Mouse (Mus musculus) monocyte, adult 2 months (primary cell): Measurements from ENCODE around the gene Tmub1.

Experiments used
- DNase-seq, 2 experiments: peaks; one replicate each; pipeline ENCODE4 v3.0.0; 2022; ENCODE audit warnings: low spot score in 2 of 2, low read depth in 1 of 2

The Tmub1 gene

DNA sequence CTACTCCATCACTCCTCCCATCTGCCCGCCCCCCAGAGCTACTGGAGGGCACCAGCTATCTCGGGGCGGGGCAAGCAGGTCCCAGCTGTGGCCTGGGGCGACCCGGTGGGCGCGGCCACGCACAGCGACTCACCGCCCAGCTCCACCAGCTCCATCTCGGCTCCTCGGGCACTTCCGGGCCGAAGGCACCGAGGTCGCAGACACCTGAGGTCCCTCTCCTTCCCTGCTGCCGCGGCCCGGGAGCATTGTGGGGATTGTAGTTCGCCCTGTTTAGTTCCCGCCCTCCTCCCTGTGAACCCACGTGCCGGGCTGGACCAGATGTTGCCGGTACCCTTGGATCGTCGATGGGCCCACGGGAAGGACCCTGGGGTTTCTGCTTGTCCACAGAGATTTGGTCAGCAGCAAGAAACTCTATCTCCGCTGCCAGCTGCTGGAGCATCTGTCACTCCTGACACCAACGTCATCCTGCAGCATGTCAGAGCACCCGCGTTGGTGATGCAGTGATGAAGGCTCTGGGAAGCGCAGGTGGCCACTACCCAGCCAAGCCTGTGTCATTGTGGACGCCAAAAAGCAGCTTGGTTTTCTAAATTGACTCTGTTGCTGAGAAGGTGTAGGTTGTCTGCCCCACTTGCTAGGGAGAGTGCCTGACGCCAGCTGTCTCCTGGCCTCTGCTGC is at the start of gene Tmub1:
Gene Tmub1, minus strand, starts transcription at position 231 of the 675 bp plus-strand sequence.
- peak in 1 of 2 experiments; percentile 57 for DNase-seq

DNA sequence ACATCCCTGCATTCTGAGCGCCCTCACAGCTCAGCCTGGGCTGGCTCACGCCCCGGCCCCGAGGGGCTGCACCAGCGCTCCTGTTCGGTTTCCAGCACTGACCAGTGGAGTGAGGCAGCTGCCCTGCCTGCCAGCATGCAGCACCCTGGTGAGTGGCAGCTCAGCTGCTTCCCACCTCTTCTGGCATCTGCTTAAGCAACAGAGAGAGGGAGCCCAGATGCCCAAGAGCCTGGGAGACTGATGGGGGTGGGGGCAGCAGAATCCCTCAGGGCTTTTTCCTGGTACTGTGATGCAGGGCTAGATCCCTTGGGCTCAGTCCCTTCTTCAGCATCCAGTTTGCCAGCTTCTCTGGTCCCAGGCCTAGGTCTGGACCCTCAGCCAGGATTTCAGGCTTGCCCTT is 49.1 kb upstream of the Tmub1 start:
- DNase-seq = no peak

DNA sequence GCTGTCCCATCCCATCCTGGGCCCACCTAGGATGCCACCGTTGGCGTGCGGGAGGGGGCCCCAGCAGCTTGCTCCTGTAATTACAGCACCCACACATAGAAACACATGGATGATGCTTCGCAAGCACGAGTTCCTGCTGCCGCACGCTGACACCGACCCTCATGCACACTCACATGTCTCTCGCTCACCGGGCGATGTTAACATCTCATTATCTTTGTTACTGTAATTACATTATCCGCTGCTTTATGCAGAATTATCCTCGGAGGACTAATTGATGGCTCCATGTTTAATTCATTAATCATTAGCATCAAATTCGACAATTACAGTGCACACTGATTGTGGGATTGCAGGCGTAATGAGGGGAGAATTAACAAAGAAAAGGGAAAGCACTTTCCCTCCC is 47.4 kb upstream of the Tmub1 start:
- DNase-seq = no peak

DNA sequence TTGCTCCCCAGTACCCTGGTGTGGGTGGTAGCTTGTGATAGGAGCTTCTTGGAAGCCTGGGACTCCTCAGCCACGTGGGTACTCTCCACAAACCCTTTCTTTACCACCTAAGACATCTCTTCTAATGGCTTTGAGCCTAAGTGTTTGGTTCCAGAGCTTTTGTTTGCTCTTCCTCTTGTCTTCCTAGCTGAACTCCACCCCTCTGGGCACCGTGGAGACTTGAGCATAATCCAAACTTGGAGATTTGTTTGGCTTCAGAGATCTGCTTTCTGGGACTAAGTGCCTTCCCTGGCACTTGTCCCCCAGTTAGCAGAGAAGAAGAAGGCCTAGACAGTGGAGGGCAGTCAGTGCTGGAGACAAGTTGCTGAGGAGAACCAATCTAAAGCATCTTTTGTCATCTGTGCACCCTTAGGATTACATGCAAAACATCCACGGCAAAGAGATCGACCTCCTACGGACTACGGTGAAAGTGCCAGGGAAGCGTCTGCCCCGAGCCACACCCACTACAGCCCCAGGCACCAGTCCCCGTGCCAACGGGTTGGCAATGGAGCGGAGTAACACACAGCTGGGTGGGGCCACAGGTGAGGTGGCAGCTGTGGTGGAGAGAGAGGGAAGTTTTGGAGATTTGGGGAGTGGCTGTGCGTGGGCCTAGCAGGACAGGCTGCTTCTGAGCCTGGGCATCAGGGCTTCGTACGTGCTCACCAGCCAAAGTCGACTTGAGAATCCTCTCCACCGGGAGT is 45.1 kb upstream of the Tmub1 start:
- no peak for DNase-seq

DNA sequence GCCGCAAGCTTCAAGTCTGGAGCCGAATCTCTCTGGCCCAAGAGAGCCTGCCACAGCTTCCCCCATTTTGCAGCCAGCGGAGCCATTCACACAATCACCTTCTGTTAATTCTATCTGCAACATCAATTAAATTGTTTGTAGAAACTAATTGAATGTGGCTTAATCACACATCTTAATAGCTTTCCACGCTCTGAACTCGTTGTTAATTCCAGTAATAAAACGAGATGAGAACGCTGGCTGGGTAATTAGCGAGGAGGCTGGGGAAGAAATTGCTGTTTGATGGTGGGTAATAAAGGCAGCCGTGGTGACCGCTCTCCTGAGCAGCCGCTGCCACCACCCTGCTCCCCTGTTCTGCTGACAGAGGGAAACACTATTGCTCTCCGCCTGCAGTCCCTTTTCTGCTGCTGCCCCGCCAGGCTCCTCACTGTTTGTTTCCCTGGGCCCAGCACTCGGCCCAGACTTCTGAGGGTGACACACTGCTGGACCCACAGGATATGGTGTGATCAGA is 42.8 kb upstream of the Tmub1 start:
- DNase-seq = no peak

DNA sequence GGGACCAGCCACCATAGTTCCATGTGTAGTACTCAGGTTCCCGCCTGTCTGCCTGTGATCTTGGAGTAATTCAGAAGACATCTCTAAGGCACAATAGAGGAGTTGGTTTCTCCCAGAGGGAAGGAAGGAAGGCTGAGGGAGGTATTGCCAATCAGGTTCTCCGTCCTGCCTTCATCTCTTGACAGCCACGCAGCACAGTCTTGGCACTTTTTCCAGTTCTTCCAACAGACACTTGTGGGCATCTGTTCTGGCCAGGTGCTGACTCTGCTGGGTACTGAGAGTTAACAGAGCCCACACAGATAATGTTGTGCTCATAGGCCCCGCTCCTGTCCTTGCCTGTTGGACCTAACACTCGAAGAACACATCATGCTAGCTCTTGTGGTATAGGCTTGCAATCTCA is 39.1 kb upstream of the Tmub1 start:
- DNase-seq = no peak

DNA sequence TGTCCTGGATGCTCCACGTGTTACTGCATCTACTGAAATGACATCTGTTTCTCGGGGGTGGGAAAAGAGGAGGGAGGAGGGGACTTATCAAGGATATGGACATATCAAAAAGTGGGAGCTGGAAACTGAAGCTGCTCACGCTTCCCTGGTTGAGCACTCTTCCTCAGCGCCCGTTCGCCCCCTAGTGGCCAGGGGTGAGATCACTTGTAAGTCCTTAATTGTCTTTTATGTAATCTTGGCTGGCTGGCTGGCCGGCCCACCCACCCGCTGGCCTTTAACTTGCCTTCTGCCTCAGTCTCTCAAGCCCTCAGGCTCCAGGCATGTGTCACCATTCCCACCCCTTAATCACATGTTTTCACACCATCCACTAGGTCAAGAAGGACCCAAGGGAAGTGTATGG is 38.4 kb upstream of the Tmub1 start:
- DNase-seq = peak; percentile 19 to 56

DNA sequence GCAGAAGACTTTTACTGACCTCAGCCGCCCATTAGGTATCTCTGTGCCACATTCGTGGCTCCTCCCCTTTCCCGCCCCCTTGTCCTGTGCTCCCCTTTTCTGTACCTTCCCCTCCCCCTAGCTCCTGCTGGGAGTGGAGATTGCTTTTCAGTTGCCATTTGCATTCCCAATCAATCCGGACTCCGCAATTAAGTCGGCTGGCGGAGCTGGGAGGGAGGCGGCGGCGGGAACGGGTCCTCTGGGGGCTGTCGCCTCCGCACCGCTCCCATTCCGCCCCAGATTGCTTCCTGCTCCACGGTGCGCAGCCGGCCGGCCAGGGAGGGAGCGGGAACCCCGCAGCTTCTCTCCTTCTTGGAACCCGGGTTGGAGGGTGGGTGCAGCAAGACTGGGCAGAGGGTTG is 37.3 kb upstream of the Tmub1 start:
- DNase-seq = no peak

DNA sequence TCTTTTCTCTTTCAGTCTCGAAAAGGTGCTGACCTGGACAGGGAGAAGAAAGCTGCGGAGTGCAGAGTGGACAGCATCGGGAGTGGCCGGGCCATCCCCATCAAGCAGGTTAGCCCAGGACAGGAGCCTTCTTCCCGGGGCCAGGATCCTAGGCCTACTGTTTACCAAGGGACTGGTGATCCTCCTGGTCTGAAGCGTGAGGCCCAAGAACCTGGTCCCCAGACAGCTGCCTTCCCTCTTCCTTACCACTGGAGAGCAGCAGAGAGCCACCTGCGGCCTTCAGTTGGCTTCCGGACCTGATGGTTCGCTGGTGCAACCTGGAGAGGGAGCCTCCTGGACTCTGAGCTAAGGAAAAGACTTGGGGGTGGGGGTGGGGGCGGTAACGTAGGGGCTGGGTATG is 35.7 kb upstream of the Tmub1 start:
- DNase-seq = no peak

DNA sequence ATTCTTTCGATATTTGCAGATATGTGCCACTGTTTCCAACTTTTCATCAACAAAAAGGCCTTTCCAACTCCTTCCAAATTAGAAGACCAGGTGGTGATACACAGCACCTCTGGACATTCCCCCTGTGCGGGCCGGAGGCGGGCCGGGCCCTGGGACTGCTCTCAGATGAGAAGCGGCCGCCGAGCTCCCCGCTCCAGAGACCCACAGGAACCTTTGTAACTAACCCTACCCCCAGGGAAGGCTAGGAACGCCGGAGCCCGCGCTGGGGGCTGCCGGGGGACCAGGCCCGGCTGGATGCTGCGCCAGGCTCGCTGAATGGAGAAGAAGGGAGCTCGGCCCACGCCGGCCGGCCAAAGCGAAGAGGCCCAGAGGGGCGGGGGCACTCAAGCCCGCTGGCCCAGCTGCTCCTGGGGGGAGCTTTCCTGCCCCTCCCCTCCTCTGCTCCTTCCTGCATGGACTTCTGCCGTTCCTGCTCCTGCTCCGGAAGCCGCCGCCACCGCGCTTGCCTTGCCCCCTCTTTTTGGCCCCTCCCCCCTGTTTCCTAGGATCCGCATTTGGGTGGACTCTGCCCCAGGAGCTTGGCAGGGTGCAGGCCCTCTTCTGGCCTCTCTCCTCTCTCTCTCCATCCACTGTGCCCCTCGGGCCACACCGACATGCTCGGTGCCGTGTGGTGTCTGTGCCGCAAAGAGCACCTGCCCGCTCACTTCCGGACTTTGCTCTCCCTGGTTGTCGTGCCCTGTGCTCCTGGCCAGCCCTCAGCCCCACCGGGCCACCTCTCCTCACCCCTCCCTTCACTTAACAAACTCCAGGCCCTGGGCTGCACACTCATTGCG is 34.8 kb upstream of the Tmub1 start:
- DNase-seq = no peak

DNA sequence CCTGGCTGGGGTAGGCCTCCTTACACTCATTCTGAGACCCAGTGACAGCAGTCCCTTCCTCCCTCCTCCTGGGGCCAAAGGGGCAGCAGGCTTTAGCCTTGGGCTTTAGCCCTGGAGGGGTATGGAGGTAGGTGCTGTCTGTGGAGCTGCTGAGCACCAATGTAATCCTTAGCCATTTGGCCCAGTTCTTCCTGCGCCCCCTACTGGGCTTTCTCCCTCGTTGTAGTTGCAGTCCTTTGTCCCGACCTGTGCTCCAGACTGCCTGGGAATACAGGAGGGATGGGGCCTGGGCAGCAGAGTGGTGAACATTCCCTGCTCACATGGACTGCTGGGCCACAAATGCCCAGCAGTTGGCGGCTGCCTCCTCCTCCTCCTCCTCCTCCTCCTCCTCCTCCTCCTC is 34.0 kb upstream of the Tmub1 start:
- no peak for DNase-seq

DNA sequence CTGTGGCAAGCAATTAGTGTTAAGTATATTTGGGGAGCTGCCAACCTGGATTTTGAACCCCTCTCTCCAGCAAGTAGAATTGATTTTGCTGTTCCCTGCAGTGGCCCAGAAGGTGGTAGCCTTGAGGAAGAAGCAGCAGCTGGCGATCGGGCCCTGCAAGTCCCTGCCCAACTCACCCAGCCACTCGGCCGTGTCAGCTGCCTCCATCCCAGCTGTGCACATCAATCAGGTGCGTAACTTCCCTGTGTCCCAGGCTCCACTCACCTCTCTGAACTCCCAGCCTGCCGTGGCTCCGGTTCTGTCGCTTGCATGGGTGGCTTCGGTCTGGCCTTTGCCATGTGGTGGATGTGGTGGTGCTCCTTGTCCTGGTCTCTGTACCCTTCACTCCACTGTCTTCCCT is 30.3 kb upstream of the Tmub1 start:
- no peak for DNase-seq

DNA sequence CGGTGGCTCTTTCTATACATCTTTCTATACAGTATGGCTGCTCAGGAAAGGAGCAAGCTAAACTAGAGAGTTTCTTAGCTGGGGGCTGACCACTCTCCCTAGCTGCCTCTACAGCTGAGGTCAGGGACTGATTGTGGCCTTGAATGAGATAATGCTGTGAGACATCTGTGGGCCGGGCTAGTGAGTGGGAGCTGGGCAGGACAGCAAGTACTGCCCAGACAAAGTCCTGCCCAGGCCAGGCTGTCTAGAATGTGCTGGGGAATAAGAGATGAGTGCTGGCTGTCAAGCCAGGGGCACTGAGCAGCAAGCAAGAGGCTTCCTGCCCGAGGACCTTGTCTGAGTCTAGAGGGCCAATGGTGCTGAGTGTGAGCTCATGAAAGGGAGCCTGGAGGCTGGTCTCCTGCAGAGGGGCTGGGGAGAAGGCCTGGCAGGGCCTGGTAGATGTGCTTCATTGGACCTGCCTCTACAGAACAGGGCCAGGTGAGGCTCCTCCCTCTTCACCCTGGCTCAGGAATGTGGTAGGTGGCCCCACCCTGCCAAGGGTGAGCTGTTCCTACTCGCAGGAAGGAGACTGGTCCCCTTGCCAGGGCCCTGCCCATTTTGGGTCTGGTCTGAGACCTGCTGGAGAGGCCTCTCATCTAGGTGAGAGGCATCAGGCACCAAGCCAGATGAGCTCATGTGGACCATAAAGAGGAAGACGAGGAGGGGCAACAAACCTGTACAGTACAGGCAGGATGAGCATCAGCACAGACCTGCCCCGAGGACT is 28.0 kb upstream of the Tmub1 start:
- DNase-seq = no peak

DNA sequence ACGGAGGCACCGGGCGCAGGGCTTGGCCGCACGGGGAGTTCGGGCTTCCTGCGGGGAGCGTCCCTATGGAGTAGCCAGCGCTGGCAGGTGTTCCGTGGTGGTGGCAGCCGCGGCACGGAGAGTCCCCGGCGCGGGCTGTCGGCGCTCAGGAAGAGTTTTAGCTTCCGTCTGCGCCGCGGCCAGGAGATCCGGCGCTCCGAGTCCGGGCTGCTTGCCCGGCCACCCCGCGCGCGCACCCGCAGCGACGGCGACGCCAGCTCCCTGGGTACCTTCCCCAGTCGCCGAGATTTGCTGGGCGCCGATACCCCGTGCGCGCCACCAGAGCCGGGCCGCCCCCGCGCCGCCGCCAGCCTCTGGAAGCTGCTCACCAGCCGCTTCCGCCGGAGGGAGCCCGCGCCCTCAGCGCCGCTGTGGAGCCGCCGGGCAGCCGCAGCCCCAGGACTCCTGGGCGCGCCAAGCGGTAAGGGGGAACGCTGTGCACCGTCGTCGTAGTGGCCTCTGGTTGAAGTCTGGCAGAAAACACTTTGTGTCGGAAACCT is 27.1 kb upstream of the Tmub1 start:
- no peak for DNase-seq

DNA sequence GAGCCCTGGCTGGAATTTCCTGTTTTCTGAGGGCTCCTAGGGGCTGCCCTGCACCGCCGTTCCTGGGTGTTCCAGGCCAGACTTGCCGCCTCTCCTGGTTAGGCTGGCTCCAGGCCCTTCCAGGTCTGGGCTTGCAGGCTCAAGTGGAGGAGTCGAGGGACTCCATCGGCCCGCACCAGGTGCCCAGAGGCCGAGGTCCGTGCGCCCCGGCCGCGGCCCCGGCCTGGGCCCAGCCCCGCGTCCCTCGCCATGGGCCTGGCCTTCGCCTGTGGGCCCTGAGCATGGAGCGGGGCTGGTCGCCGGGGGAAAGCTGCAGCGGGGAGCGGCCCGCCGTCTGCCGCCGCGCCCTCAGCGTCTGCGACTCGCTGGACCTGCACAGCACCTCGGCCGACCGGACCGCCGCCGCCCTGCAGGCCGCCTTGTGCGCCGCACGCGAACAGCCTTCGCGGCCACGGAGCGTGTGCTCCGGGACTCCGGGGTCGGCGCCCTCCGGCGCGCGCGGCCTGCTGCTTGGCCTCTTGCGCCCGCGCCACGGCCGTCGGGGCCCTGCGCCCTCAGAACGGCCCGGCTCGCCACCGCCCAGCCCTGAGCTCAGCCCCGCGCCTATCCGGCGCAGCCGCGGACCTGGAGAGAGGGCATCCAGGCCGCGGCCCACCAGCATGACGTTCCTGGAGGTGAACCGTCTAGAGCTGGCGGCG is 26.5 kb upstream of the Tmub1 start:
- DNase-seq = no peak

DNA sequence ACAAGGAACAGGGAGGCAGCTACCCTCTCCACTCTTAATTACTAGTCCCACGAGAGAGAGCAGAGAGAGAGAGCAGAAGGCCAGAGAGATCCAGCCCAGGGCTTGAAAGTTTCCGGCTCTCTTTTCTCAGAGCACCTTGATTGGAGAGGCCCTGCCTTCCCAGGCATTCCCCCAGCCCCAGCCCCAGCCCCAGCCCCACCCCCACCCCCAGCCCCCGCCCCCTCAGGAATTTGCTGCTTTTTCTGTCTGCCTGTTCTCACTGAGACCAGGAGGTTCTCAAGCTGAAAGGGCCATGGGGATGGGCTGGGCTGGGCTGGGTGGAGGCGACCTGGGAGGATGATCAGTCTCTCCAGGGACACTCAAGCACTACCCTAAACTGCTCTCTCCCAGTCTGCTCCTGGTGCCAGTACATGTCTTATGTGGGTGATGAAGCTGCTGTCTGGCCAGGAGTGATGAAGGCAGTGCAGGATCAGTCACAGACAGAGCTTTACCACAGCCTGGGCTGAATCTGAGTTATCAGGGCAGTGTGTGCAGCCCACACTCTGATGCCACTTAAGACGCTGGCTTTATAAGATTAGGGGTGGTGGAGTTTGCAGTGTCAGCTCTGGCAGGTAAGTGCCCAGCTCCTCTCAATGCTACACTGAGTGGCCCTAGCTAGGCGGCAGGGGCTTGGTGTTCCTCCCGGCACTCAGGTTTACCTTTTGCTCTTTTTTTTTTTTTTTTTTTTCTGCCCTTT is 25.4 kb upstream of the Tmub1 start:
- DNase-seq = no peak

DNA sequence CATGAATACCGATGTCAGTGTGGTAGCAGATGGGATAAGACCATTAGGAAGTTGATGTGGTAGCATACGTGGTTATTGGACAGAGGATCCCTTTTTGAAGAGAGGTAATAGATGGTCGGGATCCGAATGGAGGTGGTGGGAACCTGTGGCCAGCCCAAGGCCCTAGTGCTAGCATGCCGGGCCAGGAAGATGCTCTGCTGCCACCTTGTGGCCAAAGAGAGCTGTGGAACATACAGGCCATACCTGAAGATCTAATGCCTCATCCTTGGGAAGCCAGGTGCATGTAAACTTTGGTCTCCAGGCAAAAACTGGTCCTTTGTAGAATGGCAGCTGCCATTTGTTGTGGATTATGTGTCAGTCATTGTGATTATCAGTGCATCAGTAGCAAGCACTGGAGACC is 22.9 kb upstream of the Tmub1 start:
- DNase-seq = peak; percentile 21 to 32

DNA sequence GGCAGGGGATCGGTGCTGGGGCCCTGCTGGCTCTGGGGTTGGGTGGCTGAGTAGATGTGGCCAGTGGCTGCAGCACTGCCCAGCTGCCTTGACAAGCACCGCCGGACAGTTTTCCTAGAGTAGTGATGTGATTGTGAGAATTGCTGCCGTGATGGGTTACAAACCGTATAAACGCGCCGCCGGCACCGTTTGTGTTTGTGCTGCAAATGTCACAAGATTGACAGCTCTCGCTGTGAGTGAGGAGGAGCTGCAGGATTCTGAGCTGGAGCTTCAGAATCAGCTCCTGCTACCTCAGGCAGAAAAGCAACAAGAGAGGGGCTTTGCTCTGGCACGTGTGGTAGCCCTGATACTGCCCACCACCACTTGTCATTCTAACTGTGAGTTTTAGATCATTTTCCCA is 19.1 kb upstream of the Tmub1 start:
- DNase-seq = no peak

DNA sequence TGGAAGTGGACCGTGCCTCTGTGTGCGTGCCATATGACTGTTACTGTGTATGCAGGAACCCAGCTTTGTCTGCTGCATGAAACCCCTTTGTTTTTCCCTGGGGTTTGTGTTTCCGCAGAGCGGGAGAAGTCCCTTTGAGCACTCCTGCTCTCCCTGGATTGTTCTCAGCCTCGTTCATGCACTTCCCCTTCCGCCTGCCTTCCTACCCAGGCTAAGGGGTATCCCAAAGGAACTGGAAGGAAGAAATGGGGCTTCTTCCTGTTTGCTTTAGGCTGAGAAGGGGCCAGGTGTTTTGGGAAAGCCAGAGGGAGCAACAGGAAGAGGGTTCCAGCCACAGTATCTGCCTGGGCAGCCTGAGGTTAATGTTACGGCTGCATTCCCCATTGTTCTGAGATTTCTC is 8.0 kb upstream of the Tmub1 start:
- DNase-seq = no peak

DNA sequence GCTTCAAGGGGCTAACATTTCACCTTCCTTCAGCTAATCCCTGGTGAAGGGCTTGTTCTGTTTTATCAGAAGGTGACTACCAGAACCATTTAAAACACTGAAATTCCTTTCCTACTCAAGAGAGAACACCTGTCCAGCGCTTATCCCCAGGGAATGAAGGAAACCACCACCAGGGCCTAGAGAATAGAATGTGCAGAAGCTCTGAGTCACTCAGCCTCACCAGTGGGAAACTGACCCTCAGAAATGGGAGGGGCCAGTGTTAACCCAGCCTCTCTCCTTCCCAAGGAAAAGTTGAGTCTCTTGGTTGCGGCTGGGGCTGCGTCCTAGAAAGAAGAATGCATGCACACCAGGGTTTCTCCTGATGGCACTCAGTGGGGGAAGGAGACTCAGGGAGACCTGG is 7.4 kb upstream of the Tmub1 start:
- no peak for DNase-seq
